Mouse (Mus musculus): Measurements from ENCODE around the gene Fryl.

GRCm38 (mm10) chr5:72972934-72973333 lies 283.5 kb downstream of the Fryl start:
- TF ChIP-seq POLR2A (IDR thresholded peaks at IDR 0.05; ENCODE audit: borderline replicate concordance, extremely low read depth, low read depth, low read length) (no peak), CTCF (IDR thresholded peaks at IDR 0.05; ENCODE audit: insufficient read depth, low read length) (0 out of 2 replicates have a peak, but pooled peaks have one; percentile 14)
